Mouse (Mus musculus) adrenal gland, postnatal 4 days (tissue): Measurements from ENCODE around the gene Hagh. TPM values are rescaled to one million over a fixed set of nuclear protein-coding genes. Genes with fewer than 3 reads are reported as not detected.
A peak's percentile ranks its signal among the peaks of the same experiment; 100 is the strongest.

Source experiments
- DNase-seq, 2 experiments: peaks; one replicate each; pipeline ENCODE4 v3.0.0; 2021 to 2022; ENCODE audit warnings: low spot score in 2 of 2, mixed read lengths in 2 of 2
- total RNA-seq, 2 experiments: library from RNA; stranded (reverse); gene quantifications; 2 replicates each; pipeline ENCODE4 v1.2.3; 2021

Hagh gene
- total RNA-seq, 2 experiments from 2014 or later, result 67.0 to 77.5 TPM

DNA sequence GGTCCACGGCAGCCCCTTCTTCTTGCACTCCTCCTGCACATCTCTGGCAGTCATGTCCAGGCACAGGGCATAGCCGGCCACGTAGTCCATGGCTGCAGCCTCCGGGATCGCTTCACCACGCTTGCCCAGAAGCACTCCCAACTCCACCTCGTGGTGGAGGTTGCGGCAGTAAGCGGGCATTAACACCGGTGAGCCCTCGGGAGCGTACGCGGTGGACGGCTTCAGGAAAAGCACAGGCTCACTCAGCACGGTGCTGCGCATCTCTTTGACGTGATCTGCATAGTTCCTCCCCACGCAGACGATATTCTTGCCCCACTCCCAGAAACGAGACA is 9.8 kb downstream of the Hagh start:
- DNase-seq, result no peak

GRCm38 (mm10) chr17:24850065-24850772 is 10.3 kb downstream of the Hagh start, which contains the start of gene Fahd1:
Fahd1 (minus strand) TSS chr17:24850364.
- peak; percentile 75 to 88 for DNase-seq

- no peak for DNase-seq
Measured at GRCm38 (mm10) chr17:24850773-24851127, 10.8 kb downstream of the Hagh start.

DNA sequence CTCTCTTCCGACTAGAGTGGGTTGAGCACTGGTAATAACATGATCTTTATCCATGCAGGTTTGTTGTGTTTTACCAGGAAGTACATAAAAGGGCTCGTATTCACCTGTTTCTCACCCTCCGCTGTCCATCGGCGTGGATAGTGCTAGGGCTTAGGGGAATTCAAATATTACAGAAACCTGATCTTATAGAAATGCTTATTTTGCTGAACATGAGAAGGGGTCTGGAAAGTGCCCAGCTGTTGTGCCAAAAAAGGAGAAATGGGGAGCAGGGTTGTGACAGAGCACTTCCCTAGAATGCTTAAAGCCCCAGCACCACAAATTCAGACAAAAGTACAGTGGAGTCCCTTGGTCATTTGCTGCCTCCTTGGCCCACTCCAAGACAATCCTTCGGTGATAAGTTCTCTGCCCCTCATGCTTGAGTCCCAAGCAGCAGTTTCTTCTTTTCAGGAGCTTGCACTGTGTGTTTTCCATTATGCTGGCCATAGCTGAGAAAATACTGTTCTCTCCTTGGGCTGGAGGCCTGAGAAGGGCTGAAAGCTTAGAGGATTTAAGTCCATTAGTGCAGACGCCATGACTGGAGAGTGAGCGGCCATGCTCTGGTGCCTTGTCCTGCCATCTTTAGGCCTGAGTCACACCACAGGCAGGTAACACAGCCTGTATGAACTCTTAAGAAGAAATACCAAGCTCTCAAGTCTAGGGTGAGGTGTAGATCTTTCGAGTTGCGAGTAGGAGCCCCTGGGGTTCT is 11.6 kb downstream of the Hagh start:
- DNase-seq, result no peak

DNA sequence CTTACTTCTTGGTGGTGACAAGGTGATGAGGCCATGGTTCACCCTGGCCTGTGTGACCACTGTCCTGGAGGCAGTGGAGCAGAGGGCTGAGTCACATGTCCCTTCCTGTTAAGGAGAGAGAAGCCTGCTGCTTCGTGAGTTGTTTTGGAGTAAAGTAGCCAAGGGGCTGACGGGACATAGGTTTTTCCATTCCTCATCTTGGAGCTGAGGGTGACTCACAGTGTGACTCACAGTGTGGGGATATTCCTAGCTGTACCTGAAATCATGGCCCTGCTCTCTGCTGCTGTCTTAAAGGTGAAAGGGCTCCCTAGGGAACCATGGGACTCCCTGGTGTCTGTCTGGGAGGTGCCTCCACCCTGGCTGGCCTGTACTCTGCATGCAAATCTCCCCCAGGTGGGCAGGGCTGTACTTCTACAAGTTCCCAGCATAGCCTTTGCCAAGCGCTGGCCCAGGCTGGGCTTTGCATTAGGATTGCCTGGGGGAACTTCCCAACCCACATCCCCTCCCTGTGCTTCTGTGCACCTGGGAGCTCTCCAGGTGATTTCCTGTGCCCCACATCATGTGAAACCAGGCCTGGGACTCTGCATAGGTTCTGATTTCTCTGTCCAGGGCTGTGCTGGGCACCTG is 16.0 kb downstream of the Hagh start:
- DNase-seq, result no peak

DNA sequence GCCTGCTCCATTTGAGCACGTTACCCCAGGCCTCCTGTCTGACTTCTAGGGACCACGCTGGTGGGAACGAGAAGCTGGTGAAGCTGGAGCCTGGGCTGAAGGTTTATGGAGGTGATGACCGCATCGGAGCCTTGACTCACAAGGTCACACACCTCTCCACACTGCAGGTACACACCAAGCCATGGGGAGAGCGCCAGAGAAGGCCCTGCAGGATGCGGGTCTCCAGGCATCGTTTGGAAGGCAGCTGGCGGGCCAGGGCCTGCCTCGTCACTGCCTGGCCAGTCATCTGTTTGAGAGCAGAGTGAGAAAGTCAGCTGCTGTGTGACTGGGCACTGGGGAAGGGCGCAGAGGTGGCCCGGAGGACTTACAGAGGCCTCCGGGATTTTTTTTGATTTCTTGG is 16.6 kb downstream of the Hagh start:
- DNase-seq, result no peak

GRCm38 (mm10) chr17:24857831-24858470 is 18.0 kb downstream of the Hagh start:
- no peak for DNase-seq

DNA sequence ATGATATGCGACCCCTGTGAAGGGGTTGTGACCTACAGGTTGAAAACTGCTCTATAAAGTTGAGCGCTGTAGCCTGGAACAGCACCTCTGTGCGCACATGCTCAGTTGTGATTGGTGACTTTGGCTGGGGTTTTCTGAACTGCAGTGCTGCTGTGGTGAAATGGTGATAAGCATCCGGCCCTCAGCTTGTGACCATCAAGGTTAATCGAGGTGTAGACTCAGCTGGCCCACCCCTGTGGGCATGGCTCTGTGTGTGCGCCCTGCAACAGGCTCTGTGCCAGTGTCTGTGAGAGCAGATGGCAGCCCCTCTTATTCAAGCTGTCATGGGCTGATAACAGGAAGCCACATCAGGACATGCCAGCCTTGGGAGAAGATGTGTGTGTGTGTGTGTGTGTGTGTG is 19.0 kb downstream of the Hagh start:
- no peak for DNase-seq

- DNase-seq, result no peak
Measured at GRCm38 (mm10) chr17:24860076-24860475, 20.1 kb downstream of the Hagh start.

GRCm38 (mm10) chr17:24861785-24862184 is 21.8 kb downstream of the Hagh start:
- DNase-seq, result no peak

DNA sequence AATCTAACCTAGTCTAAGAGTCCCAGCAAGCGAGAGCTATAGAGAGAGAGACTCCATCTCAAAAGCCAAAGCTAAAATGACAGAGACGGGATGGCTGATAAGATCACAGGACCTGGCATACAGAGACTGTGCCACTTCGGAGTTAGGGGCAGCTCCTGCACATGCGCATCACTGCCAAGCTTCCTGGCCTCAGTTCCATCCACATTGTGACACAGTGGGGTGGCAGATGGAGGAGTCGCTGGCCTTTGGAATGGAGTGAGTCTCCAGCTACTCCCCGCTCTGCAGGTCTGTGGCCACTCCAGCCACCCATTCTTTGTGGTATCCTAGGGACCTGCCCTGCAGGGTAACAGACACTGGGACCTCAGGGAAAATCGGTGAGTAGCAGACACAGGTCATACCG is 25.8 kb downstream of the Hagh start, which contains the start of gene Igfals:
Gene Igfals, plus strand, starts transcription at position 222 of the 400 bp plus-strand sequence.
- DNase-seq, result no peak

DNA sequence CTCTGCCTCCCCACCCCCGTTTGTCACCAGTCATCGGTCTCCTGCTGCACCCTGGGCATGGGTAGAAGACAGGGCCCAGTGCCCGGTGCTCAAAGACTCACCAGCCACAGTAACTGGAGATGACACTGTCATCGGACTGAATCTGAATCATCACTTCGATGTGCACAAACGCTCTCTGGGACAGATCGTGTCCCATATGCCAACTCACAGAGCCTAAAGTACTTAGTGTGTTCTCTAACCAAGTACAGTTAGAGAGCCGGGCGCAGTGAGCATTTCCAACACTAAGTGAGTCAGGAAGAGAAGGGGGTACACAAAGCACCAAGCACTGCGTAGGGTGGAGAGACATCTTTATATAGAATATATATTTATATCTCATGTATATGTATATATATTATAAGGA is 28.0 kb downstream of the Hagh start:
- DNase-seq, result no peak

GRCm38 (mm10) chr17:24873695-24874404 is 33.9 kb downstream of the Hagh start:
- DNase-seq, result no peak

DNA sequence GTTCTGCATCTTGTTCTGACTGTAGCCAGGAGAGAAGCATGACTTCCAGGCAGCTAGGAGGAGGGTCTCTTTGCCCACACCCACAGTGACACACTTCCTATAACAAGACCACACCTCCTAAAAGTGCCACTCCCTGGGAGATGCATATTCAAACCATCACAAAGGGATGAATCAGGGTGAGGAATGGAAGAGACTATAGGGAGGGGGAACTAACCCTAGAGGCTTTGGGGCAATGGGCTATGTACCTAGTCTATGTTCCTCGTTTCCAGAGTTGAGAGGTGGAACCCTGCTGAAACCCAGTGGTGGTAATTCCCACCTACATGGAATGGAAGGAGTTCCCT is 34.4 kb downstream of the Hagh start:
- no peak for DNase-seq

- DNase-seq, result no peak
Measured at GRCm38 (mm10) chr17:24874989-24875388, 35.0 kb downstream of the Hagh start.

- DNase-seq, result no peak
Measured at GRCm38 (mm10) chr17:24877336-24878116, 37.6 kb downstream of the Hagh start.

DNA sequence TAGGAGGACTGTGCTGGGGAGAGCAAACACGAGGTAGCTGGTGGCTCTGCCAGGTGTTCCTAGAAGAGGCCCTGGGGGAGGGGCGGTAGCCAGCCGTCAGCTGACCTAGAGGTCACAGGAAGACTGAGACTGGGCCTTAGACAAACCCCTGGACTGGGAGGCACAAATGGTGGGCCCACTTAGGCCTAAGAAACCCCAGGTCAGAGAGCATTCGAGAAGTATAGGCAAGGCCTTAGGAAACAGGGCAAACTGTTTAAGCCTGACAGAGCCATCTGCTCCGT is 38.1 kb downstream of the Hagh start:
- DNase-seq, result no peak

GRCm38 (mm10) chr17:24878531-24878930 is 38.6 kb downstream of the Hagh start:
- no peak for DNase-seq

- DNase-seq, result no peak
Measured at GRCm38 (mm10) chr17:24881738-24882440, 41.9 kb downstream of the Hagh start.

GRCm38 (mm10) chr17:24884391-24884790 is 44.4 kb downstream of the Hagh start:
- no peak for DNase-seq
